Mouse (Mus musculus) liver, embryonic 13.5 days (tissue): ENCODE data around the gene Polr2f. TPM values are rescaled to one million over a fixed set of nuclear protein-coding genes. Genes with fewer than 3 reads are reported as not detected.

Experiments
- ATAC-seq: fragments of 200-750 bp; cut with Nextera tagmentation; 2 replicates; pipeline ENCODE4 v1.8.0; 2017; ENCODE audit warnings: low read depth, mild to moderate bottlenecking, moderate number of reproducible peaks, moderate library complexity
- DNase-seq: peaks from one replicate; pipeline ENCODE4 v3.0.0; 2022
- H3K27ac ChIP-seq: fragments of 300-500 bp; sonication (generic); 2 replicates; pipeline ENCODE4 v1.5.1; 2015; ENCODE audit warnings: moderate library complexity, mild to moderate bottlenecking, inconsistent platforms
- H3K27me3 ChIP-seq: fragments of 300-500 bp; sonication (generic); 2 replicates; pipeline ENCODE4 v1.6.1; 2015; ENCODE audit warnings: mild to moderate bottlenecking, inconsistent platforms
- H3K36me3 ChIP-seq: fragments of 300-500 bp; sonication (generic); 2 replicates; pipeline ENCODE4 v1.6.1; 2015; ENCODE audit warnings: mild to moderate bottlenecking, inconsistent platforms
- H3K4me1 ChIP-seq: fragments of 300-500 bp; sonication (generic); replicated peaks from 2 replicates; pipeline ENCODE4 v1.6.1; 2015; ENCODE audit warnings: inconsistent platforms
- H3K4me2 ChIP-seq: fragments of 300-500 bp; sonication (generic); 2 replicates; pipeline ENCODE4 v1.6.1; 2015; ENCODE audit warnings: inconsistent platforms, mild to moderate bottlenecking, moderate library complexity
- H3K4me3 ChIP-seq: fragments of 300-500 bp; sonication (generic); replicated peaks from 2 replicates; pipeline ENCODE4 v1.5.1; 2015; ENCODE audit warnings: mild to moderate bottlenecking, inconsistent platforms
- H3K9ac ChIP-seq: fragments of 300-500 bp; sonication (generic); 2 replicates; pipeline ENCODE4 v1.6.1; 2015; ENCODE audit warnings: mild to moderate bottlenecking, inconsistent platforms
- H3K9me3 ChIP-seq: fragments of 300-500 bp; sonication (generic); replicated peaks from 2 replicates; pipeline ENCODE4 v1.6.1; 2016; ENCODE audit warnings: inconsistent platforms
- WGBS: fragments of 180-500 bp; shearing (Covaris S2); methylation state at CpG from one replicate; pipeline ENCODE4 v1.1.7; 2015; ENCODE audit not compliant: insufficient replicate concordance; 5-methylcytosine and 5-hydroxymethylcytosine counted together
- polyA plus RNA-seq: library from polyadenylated mRNA; unstranded; fragments of >200 nt; fragmentation: Nextera tagmentation; extraction: Ambion mirVana; gene quantifications from 2 replicates; pipeline ENCODE4 v1.2.1, GENCODE M21; 2015

Polr2f gene
- polyA plus RNA-seq, 1 experiment from 2014 or later = 233 TPM

GRCm38 (mm10) chr15:79155572-79155971 is 14.8 kb downstream of the Polr2f start:
- no peaks in the 10 kb centered on the region for H3K9me3 ChIP-seq
- no peak for DNase-seq
- 37% methylated on average over 3 of the region's 3 CpGs for WGBS
- H3K4me3 ChIP-seq = no peak overlapping the region
- no peak overlapping the region for H3K27ac ChIP-seq
- no peak overlapping the region for H3K4me2 ChIP-seq
- peaks cover 19% of the 10 kb centered on the region for H3K36me3 ChIP-seq
- H3K9ac ChIP-seq = no peak overlapping the region
- H3K4me1 ChIP-seq = peaks cover 20% of the 10 kb centered on the region
- no peak for ATAC-seq
- H3K27me3 ChIP-seq = peaks cover 26% of the 10 kb centered on the region

GRCm38 (mm10) chr15:79162301-79162700 is 21.5 kb downstream of the Polr2f start:
- Histone ChIP-seq H3K9ac (no peak overlapping the region), H3K27me3 (peaks cover 91% of the 10 kb centered on the region), H3K9me3 (no peaks in the 10 kb centered on the region), H3K4me1 (no peaks in the 10 kb centered on the region; the same call in 1 of the 2 replicates), H3K27ac (no peak overlapping the region), H3K4me3 (no peak overlapping the region), H3K4me2 (no peak overlapping the region), H3K36me3 (no peaks in the 10 kb centered on the region)
- DNase-seq (no peak), ATAC-seq (no peak)
- WGBS = 33% methylated on average over 7 of the region's 7 CpGs

- Histone ChIP-seq H3K4me2 (no peak overlapping the region), H3K27ac (no peak overlapping the region), H3K9ac (no peak overlapping the region), H3K4me3 (no peak overlapping the region), H3K27me3 (peaks cover 91% of the 10 kb centered on the region), H3K4me1 (no peaks in the 10 kb centered on the region; the same call in 1 of the 2 replicates), H3K9me3 (no peaks in the 10 kb centered on the region), H3K36me3 (no peaks in the 10 kb centered on the region)
- ATAC-seq = no peak
- WGBS = 32% methylated on average over 14 of the region's 14 CpGs
- no peak for DNase-seq
Measured at GRCm38 (mm10) chr15:79162822-79163221, 22.0 kb downstream of the Polr2f start.

GRCm38 (mm10) chr15:79164251-79164650 is 23.4 kb downstream of the Polr2f start:
- Histone ChIP-seq H3K9ac (no peak overlapping the region), H3K4me2 (no peak overlapping the region), H3K4me3 (no peak overlapping the region), H3K27ac (no peak overlapping the region), H3K36me3 (no peaks in the 10 kb centered on the region), H3K4me1 (no peaks in the 10 kb centered on the region; the same call in 1 of the 2 replicates), H3K9me3 (no peaks in the 10 kb centered on the region), H3K27me3 (peaks cover 81% of the 10 kb centered on the region)
- no peak for ATAC-seq
- no peak for DNase-seq
- 8% methylated on average over 15 of the region's 15 CpGs for WGBS

GRCm38 (mm10) chr15:79165140-79165539 is 24.3 kb downstream of the Polr2f start, which contains the start of gene Sox10:
TSS of gene Sox10 (minus strand) at chr15:79165240.
- Histone ChIP-seq H3K4me1 (no peaks in the 10 kb centered on the region; the same call in 1 of the 2 replicates), H3K36me3 (no peaks in the 10 kb centered on the region), H3K27ac (no peak within 1 kb of the TSS), H3K9ac (no peak within 1 kb of the TSS), H3K4me3 (no peak within 1 kb of the TSS), H3K9me3 (no peaks in the 10 kb centered on the region), H3K4me2 (no peak within 1 kb of the TSS), H3K27me3 (peaks cover 72% of the 10 kb centered on the region)
- DNase-seq (no peak), ATAC-seq (no peak)
- WGBS = 41% methylated on average over 5 of the region's 5 CpGs

GRCm38 (mm10) chr15:79166712-79167111 is 25.9 kb downstream of the Polr2f start:
- Histone ChIP-seq H3K27me3 (peaks cover 60% of the 10 kb centered on the region), H3K4me2 (no peak overlapping the region), H3K27ac (no peak overlapping the region), H3K36me3 (no peaks in the 10 kb centered on the region), H3K9me3 (no peaks in the 10 kb centered on the region), H3K4me3 (no peak overlapping the region), H3K9ac (no peak overlapping the region), H3K4me1 (no peaks in the 10 kb centered on the region; the same call in 1 of the 2 replicates)
- WGBS = 52% methylated on average over 8 of the region's 8 CpGs
- DNase-seq (no peak), ATAC-seq (no peak)

- Histone ChIP-seq H3K4me1 (no peaks in the 10 kb centered on the region; the same call in 1 of the 2 replicates), H3K9ac (no peak overlapping the region), H3K4me2 (no peak overlapping the region), H3K27ac (no peak overlapping the region), H3K9me3 (no peaks in the 10 kb centered on the region), H3K36me3 (no peaks in the 10 kb centered on the region), H3K4me3 (no peak overlapping the region), H3K27me3 (peaks cover 3% of the 10 kb centered on the region; the same call in 1 of the 2 replicates)
- DNase-seq = no peak
- ATAC-seq = no peak
- WGBS = 61% methylated on average over 6 of the region's 6 CpGs
Measured at GRCm38 (mm10) chr15:79176905-79177304, 36.1 kb downstream of the Polr2f start.

- Histone ChIP-seq H3K36me3 (no peaks in the 10 kb centered on the region), H3K9ac (no peak overlapping the region), H3K4me2 (no peak overlapping the region), H3K4me3 (no peak overlapping the region), H3K27me3 (0 out of 2 replicates have a peak, but pooled peaks cover 3% of the 10 kb centered on the region), H3K4me1 (peaks cover 5% of the 10 kb centered on the region; the same call in 1 of the 2 replicates), H3K27ac (no peak overlapping the region), H3K9me3 (no peaks in the 10 kb centered on the region)
- DNase-seq = no peak
- no peak for ATAC-seq
- 66% methylated on average over 10 of the region's 10 CpGs for WGBS
Measured at GRCm38 (mm10) chr15:79185213-79185612, 44.4 kb downstream of the Polr2f start.

GRCm38 (mm10) chr15:79187819-79188218 is 47.0 kb downstream of the Polr2f start:
- no peak overlapping the region for H3K4me3 ChIP-seq
- peak; percentile 48; the same call in 1 of the 2 replicates for ATAC-seq
- no peaks in the 10 kb centered on the region for H3K27me3 ChIP-seq
- H3K9ac ChIP-seq = no peak overlapping the region
- H3K4me2 ChIP-seq = no peak overlapping the region
- peaks cover 7% of the 10 kb centered on the region for H3K4me1 ChIP-seq
- no peaks in the 10 kb centered on the region for H3K9me3 ChIP-seq
- no peak for DNase-seq
- no peak overlapping the region; the same call in 1 of the 2 replicates for H3K27ac ChIP-seq
- 64% methylated on average over 8 of the region's 8 CpGs for WGBS
- no peaks in the 10 kb centered on the region for H3K36me3 ChIP-seq

GRCm38 (mm10) chr15:79191426-79191825 is 50.6 kb downstream of the Polr2f start:
- H3K27ac ChIP-seq = no peak overlapping the region
- WGBS = 79% methylated on average over 2 of the region's 2 CpGs

GRCm38 (mm10) chr15:79192450-79192849 is 51.6 kb downstream of the Polr2f start:
- H3K27ac ChIP-seq = no peak overlapping the region
- ATAC-seq = no peak
- H3K4me2 ChIP-seq = no peak overlapping the region
- H3K9me3 ChIP-seq = no peaks in the 10 kb centered on the region
- DNase-seq = no peak
- H3K4me3 ChIP-seq = no peak overlapping the region
- H3K36me3 ChIP-seq = no peaks in the 10 kb centered on the region
- H3K27me3 ChIP-seq = no peaks in the 10 kb centered on the region
- H3K4me1 ChIP-seq = peaks cover 11% of the 10 kb centered on the region
- WGBS = 74% methylated on average over 6 of the region's 6 CpGs
- H3K9ac ChIP-seq = no peak overlapping the region

More at GRCm38 (mm10) chr15:79191426-79191825, 50.6 kb downstream of the Polr2f start:
- Histone ChIP-seq H3K4me2 (no peak overlapping the region), H3K36me3 (no peaks in the 10 kb centered on the region), H3K9ac (no peak overlapping the region), H3K4me1 (peaks cover 11% of the 10 kb centered on the region), H3K4me3 (no peak overlapping the region), H3K9me3 (no peaks in the 10 kb centered on the region), H3K27me3 (no peaks in the 10 kb centered on the region)
- DNase-seq (no peak), ATAC-seq (no peak)
